Mouse (Mus musculus) embryonic facial prominence, embryonic 10.5 days (tissue): ENCODE results near the gene Scgb1b10. TPM values are rescaled to one million over a fixed set of nuclear protein-coding genes. Genes with fewer than 3 reads are reported as not detected.
"Not testable (repeated sequence)": the region's sequence is repeated elsewhere in the genome, so short reads cannot be mapped to it uniquely, and the experiment has no call there.

Source experiments
- DNase-seq: peaks from one replicate; pipeline ENCODE4 v3.0.0-alpha.2; 2017; ENCODE audit warnings: low spot score
- H3K27ac ChIP-seq: fragments of 300-500 bp; sonication (generic); replicated peaks from 2 replicates; pipeline ENCODE4 v1.5.1; 2016; ENCODE audit warnings: mild to moderate bottlenecking
- H3K27me3 ChIP-seq: fragments of 300-500 bp; sonication (generic); replicated peaks from 2 replicates; pipeline ENCODE4 v1.6.1; 2016; ENCODE audit warnings: low read depth, mild to moderate bottlenecking; ENCODE audit not compliant: poor library complexity, severe bottlenecking
- H3K36me3 ChIP-seq: fragments of 300-500 bp; sonication (generic); replicated peaks from 2 replicates; pipeline ENCODE4 v1.6.1; 2016; ENCODE audit warnings: mild to moderate bottlenecking, moderate library complexity
- H3K4me1 ChIP-seq: fragments of 300-500 bp; sonication (generic); 2 replicates; pipeline ENCODE4 v1.6.1; 2016
- H3K4me3 ChIP-seq: fragments of 300-500 bp; sonication (generic); 2 replicates; pipeline ENCODE4 v1.5.1; 2016; ENCODE audit warnings: mild to moderate bottlenecking, moderate library complexity
- H3K9me3 ChIP-seq: fragments of 300-500 bp; sonication (generic); 2 replicates; pipeline ENCODE4 v1.6.1; 2016; ENCODE audit warnings: mild to moderate bottlenecking
- polyA plus RNA-seq: library from polyadenylated mRNA; unstranded; fragments of >200 nt; fragmentation: Nextera tagmentation; extraction: Ambion mirVana; gene quantifications from 2 replicates; pipeline ENCODE4 v1.2.1, GENCODE M21; 2016

The Scgb1b10 gene
- not detected in 2 replicates for polyA plus RNA-seq

- not testable (repeated sequence) for H3K27ac ChIP-seq, H3K36me3 ChIP-seq, H3K4me1 ChIP-seq, H3K4me3 ChIP-seq, DNase-seq, H3K9me3 ChIP-seq, H3K27me3 ChIP-seq
These were observed at the start of gene Scgb1b10 for GRCm38 (mm10) chr7:32100553-32100952. Gene Scgb1b10, plus strand, starts transcription at chr7:32100853.

Other genes starting within 250 kb of the Scgb1b10 start
- not detected in 2 replicates for gene Scgb2b11, start 110.3 kb downstream of the Scgb1b10 start, polyA plus RNA-seq
- gene Scgb1b11, start 122.0 kb downstream of the Scgb1b10 start, polyA plus RNA-seq, result not detected in 2 replicates
- not detected in 2 replicates for gene Scgb2b12, start 226.4 kb downstream of the Scgb1b10 start, polyA plus RNA-seq
- not detected in 2 replicates for gene Scgb1b12, start 233.3 kb downstream of the Scgb1b10 start, polyA plus RNA-seq